Mouse (Mus musculus): Measurements from ENCODE around the gene Itm2c. TPM values are rescaled to one million over a fixed set of nuclear protein-coding genes. Genes with fewer than 3 reads are reported as not detected.

The Itm2c gene
- polyA plus RNA-seq, 1 experiment from 2014 or later = 107 TPM

DNA sequence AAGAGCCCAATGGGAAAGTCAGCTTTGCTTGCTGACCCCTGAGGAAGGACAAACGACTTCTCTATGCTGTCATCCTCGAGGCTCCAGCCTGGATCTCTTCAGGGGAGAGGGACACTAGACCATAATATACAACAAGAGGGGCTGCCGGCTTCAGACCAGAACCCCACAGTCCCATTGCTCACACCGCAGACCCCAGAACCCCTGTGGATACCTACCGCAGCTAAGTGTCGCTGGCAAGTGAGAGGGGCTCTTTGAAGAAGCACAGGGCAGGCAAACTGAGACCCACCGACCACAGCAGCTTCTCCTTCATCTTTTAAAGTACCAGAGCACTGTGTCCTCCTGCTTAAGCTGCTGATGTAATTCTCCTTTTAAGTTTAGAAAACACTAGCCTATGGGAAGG is 40.5 kb downstream of the Itm2c start:
- H3K4me3 ChIP-seq (ENCODE audit: low read depth, low read length) = no peak overlapping the region

DNA sequence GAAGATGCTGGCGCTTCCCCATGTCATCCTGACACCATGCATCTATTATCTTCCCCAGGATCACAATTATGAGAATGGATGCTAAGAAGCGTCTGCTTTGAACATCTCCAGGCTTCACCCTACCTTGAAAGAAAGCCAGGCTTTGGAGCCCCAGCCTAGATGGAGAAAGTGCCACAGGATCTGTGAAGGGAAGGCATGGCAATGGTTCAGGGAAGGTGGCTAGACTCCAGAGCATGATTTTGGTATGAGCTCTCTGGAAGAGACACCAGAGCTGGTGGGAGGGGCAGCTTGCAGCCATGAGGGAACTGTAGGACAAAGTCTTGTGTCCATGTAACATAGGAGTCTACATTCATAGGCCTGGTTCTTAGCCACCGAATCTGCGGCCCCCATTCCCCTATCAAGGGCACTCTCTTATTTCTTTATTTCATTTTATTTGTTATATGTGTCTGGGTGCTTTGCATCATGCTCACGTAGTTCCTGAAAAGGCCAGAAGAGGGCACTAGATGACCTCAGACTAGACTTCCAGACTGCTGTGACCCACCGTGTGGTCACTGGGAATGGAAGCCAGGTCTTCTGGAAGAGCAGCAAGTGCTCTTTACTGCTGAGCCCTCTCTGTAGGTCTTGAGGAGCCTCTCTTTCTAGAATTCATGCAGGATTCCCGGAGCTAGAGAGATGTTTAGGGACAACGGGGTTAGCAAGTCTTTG is 41.2 kb downstream of the Itm2c start:
- no peaks in the 10 kb centered on the region for H3K36me3 ChIP-seq (ENCODE audit: insufficient read depth)
- H3K4me2 ChIP-seq = no peak overlapping the region
- WGBS = 51% methylated on average over 8 of the region's 8 CpGs
- ATAC-seq (ENCODE audit: insufficient read depth) (no peak), DNase-seq (peak; percentile 80)
- no peak overlapping the region for H3K4me3 ChIP-seq (ENCODE audit: low read depth, low read length)
- no peaks in the 10 kb centered on the region for H3K9me3 ChIP-seq (ENCODE audit: low read depth, low read length)
- no peak overlapping the region for H3K27ac ChIP-seq (ENCODE audit: low read depth)
- H3K4me1 ChIP-seq (ENCODE audit: insufficient read depth) = peaks cover 4% of the 10 kb centered on the region; the same call in 1 of the 2 replicates
- H3K9ac ChIP-seq = no peak overlapping the region
- H3K27me3 ChIP-seq (ENCODE audit: insufficient read depth, low read length) = no peaks in the 10 kb centered on the region
- peak; percentile 69 for TF ChIP-seq CTCF (IDR thresholded peaks at IDR 0.05; ENCODE audit: low read depth)

More for the DNA sequence above, 40.5 kb downstream of the Itm2c start:
- ATAC-seq (ENCODE audit: insufficient read depth) = no peak
- Histone ChIP-seq H3K36me3 (ENCODE audit: insufficient read depth) (no peaks in the 10 kb centered on the region), H3K9ac (no peak overlapping the region), H3K9me3 (ENCODE audit: low read depth, low read length) (no peaks in the 10 kb centered on the region), H3K27ac (ENCODE audit: low read depth) (no peak overlapping the region), H3K4me2 (no peak overlapping the region), H3K4me1 (ENCODE audit: insufficient read depth) (peaks cover 4% of the 10 kb centered on the region; the same call in 1 of the 2 replicates), H3K27me3 (ENCODE audit: insufficient read depth, low read length) (no peaks in the 10 kb centered on the region)
- no peak for TF ChIP-seq CTCF (IDR thresholded peaks at IDR 0.05; ENCODE audit: low read depth)
- no peak for DNase-seq
- 22% methylated on average over 7 of the region's 7 CpGs for WGBS

DNA sequence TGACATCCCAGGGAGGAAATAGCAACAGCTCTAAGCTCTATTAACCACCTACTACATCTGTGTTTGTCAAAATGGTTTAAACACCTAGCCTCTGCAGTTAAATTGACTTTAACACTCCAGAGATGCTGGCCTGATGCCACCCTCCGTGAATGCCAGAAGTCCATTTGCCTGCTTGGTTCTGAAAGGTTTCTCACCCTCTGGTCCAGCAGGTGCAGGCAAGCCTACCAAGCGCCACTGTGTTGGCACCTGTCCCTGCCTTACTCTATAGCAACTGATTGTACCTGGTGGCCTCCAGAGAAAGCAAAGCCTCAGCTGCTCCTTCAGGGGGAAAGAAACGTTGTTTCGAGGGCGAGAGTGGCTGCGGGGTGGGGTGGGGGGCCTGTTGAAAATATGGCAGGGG is 42.2 kb downstream of the Itm2c start:
- 55% methylated on average over 6 of the region's 6 CpGs for WGBS
- H3K9ac ChIP-seq = no peak overlapping the region
- H3K27me3 ChIP-seq (ENCODE audit: insufficient read depth, low read length) = no peaks in the 10 kb centered on the region
- peaks cover 4% of the 10 kb centered on the region; the same call in 1 of the 2 replicates for H3K4me1 ChIP-seq (ENCODE audit: insufficient read depth)
- DNase-seq (peak; percentile 19), ATAC-seq (ENCODE audit: insufficient read depth) (no peak)
- H3K36me3 ChIP-seq (ENCODE audit: insufficient read depth) = no peaks in the 10 kb centered on the region
- H3K4me3 ChIP-seq (ENCODE audit: low read depth, low read length) = no peak overlapping the region
- no peaks in the 10 kb centered on the region for H3K9me3 ChIP-seq (ENCODE audit: low read depth, low read length)
- no peak for TF ChIP-seq CTCF (IDR thresholded peaks at IDR 0.05; ENCODE audit: low read depth)
- H3K4me2 ChIP-seq = no peak overlapping the region
- H3K27ac ChIP-seq (ENCODE audit: low read depth) = no peak overlapping the region

DNA sequence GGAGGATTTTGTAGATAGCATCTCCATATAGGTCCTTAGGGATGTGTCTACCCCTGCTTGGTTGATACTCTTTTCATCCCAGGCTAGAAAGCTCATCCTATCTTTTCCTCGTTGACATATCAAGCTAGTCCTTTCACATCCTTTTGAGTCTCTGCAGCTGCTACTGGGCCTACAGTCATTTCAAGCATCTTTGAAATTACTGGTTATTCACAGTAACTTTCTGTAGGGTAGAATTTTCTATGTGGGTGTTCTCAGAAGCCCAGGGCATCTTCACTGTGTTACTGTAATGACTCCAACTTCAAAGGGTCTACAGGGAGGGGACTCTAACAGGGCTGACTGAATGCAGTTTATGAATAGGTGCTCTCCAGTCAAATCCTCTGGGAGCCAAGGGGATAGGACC is 43.2 kb downstream of the Itm2c start:
- H3K4me1 ChIP-seq (ENCODE audit: insufficient read depth) = peaks cover 4% of the 10 kb centered on the region; the same call in 1 of the 2 replicates
- ATAC-seq (ENCODE audit: insufficient read depth) (no peak), DNase-seq (no peak)
- H3K4me2 ChIP-seq = no peak overlapping the region
- H3K27ac ChIP-seq (ENCODE audit: low read depth) = no peak overlapping the region
- no peaks in the 10 kb centered on the region for H3K36me3 ChIP-seq (ENCODE audit: insufficient read depth)
- no peak overlapping the region for H3K9ac ChIP-seq
- WGBS = 43% methylated on average over 1 of the region's 1 CpGs
- no peak overlapping the region for H3K4me3 ChIP-seq (ENCODE audit: low read depth, low read length)
- no peak for TF ChIP-seq CTCF (IDR thresholded peaks at IDR 0.05; ENCODE audit: low read depth)
- no peaks in the 10 kb centered on the region for H3K9me3 ChIP-seq (ENCODE audit: low read depth, low read length)
- no peaks in the 10 kb centered on the region for H3K27me3 ChIP-seq (ENCODE audit: insufficient read depth, low read length)

DNA sequence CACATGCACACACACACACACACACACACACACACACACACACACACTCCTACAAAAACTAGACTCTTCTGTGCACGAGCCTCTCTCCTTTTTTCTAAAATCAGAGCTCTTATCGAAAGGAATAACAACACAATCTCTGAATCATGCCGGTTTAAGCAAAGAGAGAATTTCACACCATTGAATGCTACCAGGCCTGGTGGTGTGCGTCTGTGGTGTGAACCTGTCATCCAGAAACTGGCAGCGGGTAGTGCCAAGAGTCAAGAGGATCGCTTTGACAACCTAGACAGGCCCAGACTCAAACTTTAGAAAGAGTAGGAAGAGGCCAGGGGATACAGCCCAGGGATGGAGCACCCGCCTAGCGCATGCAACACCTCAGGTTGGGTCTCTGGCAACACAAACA is 48.2 kb downstream of the Itm2c start:
- 78% methylated on average over 8 of the region's 8 CpGs for WGBS
- no peak overlapping the region for H3K27ac ChIP-seq (ENCODE audit: low read depth)
- no peaks in the 10 kb centered on the region for H3K9me3 ChIP-seq (ENCODE audit: low read depth, low read length)
- H3K27me3 ChIP-seq (ENCODE audit: insufficient read depth, low read length) = no peaks in the 10 kb centered on the region
- no peak for TF ChIP-seq CTCF (IDR thresholded peaks at IDR 0.05; ENCODE audit: low read depth)
- ATAC-seq (ENCODE audit: insufficient read depth) = no peak
- DNase-seq = no peak
- H3K36me3 ChIP-seq (ENCODE audit: insufficient read depth) = no peaks in the 10 kb centered on the region
- no peak overlapping the region for H3K4me3 ChIP-seq (ENCODE audit: low read depth, low read length)
- no peaks in the 10 kb centered on the region for H3K4me1 ChIP-seq (ENCODE audit: insufficient read depth)
- H3K4me2 ChIP-seq = no peak overlapping the region
- no peak overlapping the region for H3K9ac ChIP-seq

DNA sequence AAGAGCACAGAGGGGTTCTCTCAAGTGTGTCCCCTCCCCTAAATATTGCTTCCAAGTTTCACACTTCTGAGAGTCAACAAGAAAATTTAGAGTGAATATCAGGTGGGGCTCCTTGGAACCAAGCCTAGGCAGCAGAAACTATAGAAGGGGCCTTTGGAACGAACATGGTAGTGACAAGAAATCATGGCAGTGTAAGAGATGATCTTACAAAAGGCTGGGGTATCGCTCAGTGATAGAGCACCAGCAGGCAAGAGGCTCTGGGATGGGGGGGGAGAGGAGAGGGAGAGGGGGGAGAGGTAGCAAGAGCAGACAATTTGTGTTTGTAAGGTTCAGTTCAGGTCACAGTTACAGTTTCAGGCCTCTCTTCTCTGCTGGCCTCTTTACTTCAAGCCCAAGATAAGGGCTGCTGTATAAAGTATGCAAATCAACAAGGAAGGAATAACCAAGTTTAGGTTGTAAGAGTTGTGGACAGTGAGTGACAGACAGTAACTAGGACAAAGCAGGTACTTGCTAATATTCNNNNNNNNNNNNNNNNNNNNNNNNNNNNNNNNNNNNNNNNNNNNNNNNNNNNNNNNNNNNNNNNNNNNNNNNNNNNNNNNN is 55.1 kb downstream of the Itm2c start:
- Histone ChIP-seq H3K4me1 (ENCODE audit: insufficient read depth) (no peaks in the 10 kb centered on the region), H3K4me3 (ENCODE audit: low read depth, low read length) (no peak overlapping the region), H3K36me3 (ENCODE audit: insufficient read depth) (no peaks in the 10 kb centered on the region), H3K4me2 (no peak overlapping the region), H3K9ac (no peak overlapping the region), H3K9me3 (ENCODE audit: low read depth, low read length) (no peaks in the 10 kb centered on the region), H3K27me3 (ENCODE audit: insufficient read depth, low read length) (no peaks in the 10 kb centered on the region), H3K27ac (ENCODE audit: low read depth) (no peak overlapping the region)
- TF ChIP-seq CTCF (IDR thresholded peaks at IDR 0.05; ENCODE audit: low read depth) = no peak
- no peak for ATAC-seq (ENCODE audit: insufficient read depth)
- no peak for DNase-seq
- 67% methylated on average over 2 of the region's 2 CpGs for WGBS

DNA sequence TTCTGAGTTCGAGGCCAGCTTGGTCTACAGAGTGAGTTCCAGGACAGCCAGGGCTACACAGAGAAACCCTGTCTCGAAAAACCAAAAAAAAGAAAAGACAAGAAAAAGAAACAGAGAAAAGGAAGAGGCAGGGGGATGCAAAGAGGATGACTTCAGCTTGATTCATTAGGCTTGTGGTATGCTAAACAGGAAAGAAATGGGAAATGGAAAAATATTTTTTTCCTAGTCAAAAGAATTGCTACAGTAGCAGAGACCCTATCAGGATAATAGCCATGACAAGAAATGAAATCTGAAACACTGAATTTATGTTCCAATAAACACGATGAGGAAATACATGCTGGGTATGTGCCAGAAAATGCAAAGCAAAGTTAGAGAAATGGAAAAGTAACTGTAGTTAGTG is 61.1 kb downstream of the Itm2c start:
- 75% methylated on average over 3 of the region's 3 CpGs for WGBS
- no peaks in the 10 kb centered on the region for H3K4me1 ChIP-seq (ENCODE audit: insufficient read depth)
- no peak overlapping the region for H3K4me2 ChIP-seq

More for the DNA sequence above, 61.1 kb downstream of the Itm2c start:
- Histone ChIP-seq H3K27ac (ENCODE audit: low read depth) (no peak overlapping the region), H3K27me3 (ENCODE audit: insufficient read depth, low read length) (no peaks in the 10 kb centered on the region), H3K9me3 (ENCODE audit: low read depth, low read length) (no peaks in the 10 kb centered on the region), H3K36me3 (ENCODE audit: insufficient read depth) (no peaks in the 10 kb centered on the region), H3K9ac (no peak overlapping the region), H3K4me3 (ENCODE audit: low read depth, low read length) (no peak overlapping the region)
- ATAC-seq (ENCODE audit: insufficient read depth) (no peak), DNase-seq (peak; percentile 23)
- TF ChIP-seq CTCF (IDR thresholded peaks at IDR 0.05; ENCODE audit: low read depth) = no peak
